Mouse (Mus musculus) CH12.LX (cell line): ENCODE measurements around the gene Ubl3.

Source experiments
- MAX ChIP-seq: IDR thresholded peaks from 2 replicates; pipeline ENCODE4 v1.6.1; 2011; ENCODE audit warnings: low read length, improper control_type of control experiment
- MEF2A ChIP-seq: IDR thresholded peaks from 2 replicates; pipeline ENCODE4 v1.6.1; 2014; ENCODE audit warnings: low read depth, mild to moderate bottlenecking, inconsistent platforms, low read length, improper control_type of control experiment, borderline replicate concordance
- TBP ChIP-seq: conservative IDR thresholded peaks from 2 replicates; pipeline ENCODE4 v1.6.1; 2011; ENCODE audit warnings: low read depth, low read length, improper control_type of control experiment

- no peak for TF ChIP-seq MEF2A
- TF ChIP-seq MAX: no peak
- TF ChIP-seq TBP: no peak
Measured at GRCm38 (mm10) chr5:148534644-148535043, 17.9 kb downstream of the Ubl3 start.
